Mouse (Mus musculus) MN1 (cell line): ENCODE results near the gene Dbndd2.
A peak's percentile ranks its signal among the peaks of the same experiment; 100 is the strongest.

Source experiments
- DNase-seq: peaks from one replicate; pipeline ENCODE4 v3.0.0-alpha.2; 2016; ENCODE audit warnings: low spot score

Gene Dbndd2

DNA sequence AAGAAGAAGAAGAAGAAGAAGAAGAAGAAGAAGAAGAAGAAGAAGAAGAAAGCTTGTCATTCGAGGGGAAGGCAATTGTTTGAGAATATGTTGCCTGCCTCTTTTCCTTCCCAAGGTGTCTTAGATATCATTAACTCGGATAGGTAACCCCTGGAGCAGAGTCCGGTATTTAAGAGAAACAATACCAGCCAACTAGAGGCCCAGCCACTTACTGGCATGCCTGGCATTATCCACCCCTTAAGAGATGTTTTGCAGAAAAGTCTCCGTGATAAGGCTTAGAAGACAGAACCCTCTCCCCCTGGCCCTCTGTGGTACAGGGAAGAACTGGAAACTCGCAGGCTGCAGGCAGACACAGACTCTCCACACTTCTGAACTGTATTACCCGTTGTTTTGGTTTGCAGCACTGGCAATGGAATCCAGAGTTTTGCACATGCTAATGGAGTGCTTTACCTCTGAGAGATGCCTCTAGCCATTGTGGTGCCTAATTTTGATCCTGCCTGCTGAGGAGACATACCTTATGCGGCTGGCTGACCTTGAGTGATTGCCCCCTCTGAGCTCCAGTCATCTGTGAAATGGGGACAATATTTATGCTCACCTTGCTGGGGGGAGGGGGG, 31.9 kb upstream of the Dbndd2 start:
- no peak for DNase-seq

DNA sequence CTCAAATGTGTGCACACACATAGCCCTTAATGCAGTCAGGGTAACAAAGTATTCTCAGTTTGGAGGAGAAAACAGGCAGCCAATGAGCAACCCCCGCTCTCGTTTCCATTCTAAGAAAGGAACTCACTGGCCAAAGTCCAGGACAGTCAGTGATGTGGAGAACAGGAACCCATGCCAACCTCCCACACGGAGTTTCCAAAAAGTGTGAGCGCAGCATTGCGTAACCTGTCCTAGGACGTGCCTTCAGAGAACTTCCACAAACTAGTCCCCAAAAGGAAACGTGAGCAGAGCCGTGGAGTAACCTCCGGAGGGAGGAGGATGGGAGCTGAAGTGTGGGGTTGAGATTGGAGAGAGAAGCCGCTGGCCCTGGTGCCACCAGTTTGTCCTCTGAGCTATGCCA, 31.1 kb upstream of the Dbndd2 start:
- no peak for DNase-seq

DNA sequence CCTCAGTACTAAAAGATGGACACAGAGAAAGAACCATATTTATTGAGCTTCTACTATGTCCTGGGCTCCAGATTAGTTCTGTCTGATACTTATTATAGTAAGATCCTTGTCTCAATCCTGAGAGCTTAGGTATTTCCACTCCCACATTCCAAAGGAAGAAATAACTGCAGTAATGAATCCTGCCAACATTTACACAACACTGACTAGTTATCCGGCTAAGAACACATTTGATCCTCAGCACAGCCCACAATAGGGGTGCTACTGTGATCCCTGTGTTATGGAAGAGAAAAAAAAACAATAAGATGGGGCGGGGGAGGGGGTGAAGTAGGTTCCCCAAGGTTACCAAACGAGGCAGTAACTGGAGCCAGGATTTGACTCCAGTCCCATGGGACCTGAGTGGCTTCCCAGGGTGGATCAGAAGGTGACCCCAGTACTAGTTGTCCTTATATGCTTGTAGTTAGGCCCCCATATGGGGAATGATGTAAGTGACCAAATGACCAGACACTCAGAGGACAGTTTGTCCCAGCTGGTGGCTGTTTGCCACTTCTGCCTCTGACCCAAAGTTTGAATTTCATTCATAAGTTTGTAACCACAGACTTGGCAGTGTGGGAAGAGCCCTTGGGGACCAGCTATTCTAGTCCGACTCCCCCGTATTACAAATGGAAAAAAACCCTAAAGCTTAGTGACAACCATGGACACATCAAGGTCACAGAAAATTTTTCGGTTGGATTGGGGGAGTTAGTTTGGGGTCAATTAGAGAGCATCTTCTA, 30.3 kb upstream of the Dbndd2 start:
- DNase-seq: no peak

DNA sequence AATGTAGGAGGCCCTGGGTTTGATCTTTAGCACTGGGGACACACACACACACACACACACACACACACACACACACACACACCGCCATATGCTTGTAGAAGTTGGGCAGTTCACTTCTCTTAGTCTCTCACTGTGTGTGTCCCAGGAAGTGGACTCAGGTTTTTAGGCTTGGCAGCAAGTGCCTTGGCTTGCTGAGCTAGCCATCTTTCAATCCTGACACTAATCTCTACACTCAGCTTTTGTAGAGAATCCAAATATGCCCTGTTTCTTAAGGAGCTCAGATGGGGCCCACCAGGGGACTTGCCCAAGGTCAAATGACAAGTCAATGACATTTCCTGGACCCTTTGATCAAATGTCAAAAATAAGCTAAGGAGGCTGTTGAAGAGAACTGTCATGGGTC, 29.5 kb upstream of the Dbndd2 start:
- DNase-seq: no peak

DNA sequence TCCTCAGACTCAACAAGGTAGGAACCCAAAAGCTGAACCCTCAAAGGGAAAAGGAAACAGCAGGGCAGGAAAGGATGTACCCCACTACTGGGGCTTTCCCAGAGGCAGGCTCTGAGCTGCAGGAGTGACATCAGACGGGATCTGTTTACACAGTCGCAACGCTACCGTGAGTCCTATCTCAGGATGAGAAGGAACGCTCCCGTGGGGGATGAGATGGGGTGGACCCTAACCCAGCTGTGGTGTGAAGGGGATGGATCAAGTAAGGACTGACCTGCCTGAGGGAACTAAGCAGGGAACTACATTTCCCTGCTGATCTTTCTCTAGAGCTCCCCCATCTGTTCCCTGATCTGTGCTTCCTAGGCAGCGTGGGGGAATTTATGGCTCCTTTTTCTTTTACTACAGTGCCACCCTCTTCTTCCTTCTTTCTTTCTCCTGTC, 29.0 kb upstream of the Dbndd2 start, which contains the start of gene Sys1:
TSS of gene Sys1 (plus strand) at position 101 of the 437 bp plus-strand sequence.
- peak; percentile 27 for DNase-seq

DNA sequence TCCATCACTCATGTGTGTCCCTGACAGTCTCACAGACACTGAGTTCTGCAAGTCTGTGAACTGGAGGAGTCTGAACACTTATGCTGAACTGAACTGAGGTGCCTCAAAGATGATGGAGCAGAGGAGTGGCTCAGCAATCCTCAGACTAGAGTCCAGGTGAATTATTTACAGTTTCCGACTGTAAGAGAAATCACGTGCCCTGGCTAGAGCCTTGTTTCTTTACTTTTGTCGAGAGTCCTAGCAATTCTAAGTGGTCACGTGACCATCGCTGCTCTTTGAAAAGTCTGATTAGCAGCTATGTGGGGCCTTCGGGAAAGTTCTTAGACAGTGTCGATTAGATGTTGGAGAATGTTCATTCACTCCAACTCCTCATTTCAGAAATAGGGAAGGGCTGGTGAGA, 28.0 kb upstream of the Dbndd2 start:
- DNase-seq: no peak

DNA sequence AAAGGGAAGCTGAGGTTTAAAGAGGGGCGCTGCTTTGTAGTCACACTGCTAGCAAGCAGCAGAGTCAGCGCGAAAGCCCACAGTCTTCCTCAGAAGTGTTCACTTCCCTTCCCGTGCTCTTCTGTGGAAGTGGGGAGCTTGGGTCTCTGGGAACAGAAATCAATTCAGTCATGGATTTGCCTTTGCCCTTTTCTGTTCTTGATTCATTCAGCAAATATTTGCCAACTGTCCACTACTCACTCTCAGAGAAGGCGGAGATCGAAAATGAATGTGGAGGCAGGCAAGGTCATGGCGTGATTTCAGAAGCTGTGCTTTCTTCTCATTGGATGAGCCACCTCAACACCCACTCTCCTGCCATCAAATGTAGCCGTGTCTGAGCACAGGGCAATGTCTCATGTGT, 27.4 kb upstream of the Dbndd2 start:
- DNase-seq: no peak

DNA sequence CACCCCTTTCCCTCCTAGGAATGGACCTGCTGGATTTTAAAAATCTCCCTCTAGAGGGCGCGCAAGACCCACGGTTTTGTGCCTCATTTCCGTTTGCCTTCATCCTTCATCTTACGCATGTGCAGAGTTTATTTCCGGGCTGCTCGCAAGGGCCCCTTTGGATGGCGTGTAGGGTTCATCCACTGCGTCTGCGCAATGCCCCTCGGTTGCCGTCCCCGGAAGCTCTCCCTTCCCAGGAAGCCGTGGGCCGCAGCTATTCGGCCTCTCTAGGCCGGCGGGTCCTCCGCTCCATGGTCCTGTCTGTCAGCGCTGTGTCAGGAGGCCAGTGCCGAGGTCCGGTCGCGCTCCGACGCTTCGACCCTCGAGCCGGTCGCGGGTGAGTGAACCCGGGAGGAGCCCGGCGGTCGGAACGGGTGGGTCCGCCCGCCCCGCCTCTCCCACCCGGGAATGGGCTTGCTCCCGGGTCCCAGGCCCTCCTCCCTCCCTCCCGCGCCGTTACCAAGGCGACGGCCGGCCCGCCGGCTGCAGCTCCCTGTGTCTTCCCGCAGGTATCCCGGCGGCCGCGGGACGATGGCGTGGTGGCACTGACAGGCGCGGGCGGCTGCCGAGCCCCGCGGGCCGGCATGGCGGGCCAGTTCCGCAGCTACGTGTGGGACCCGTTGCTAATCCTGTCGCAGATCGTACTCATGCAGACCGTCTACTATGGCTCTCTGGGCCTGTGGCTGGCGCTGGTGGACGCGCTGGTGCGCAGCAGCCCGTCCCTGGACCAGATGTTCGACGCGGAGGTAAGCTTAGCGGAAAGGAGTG, 25.0 kb upstream of the Dbndd2 start, which contains the start of gene Gm20458:
TSS of gene Gm20458 (plus strand) at position 223 of the 807 bp plus-strand sequence.
- peak; percentile 98 for DNase-seq

DNA sequence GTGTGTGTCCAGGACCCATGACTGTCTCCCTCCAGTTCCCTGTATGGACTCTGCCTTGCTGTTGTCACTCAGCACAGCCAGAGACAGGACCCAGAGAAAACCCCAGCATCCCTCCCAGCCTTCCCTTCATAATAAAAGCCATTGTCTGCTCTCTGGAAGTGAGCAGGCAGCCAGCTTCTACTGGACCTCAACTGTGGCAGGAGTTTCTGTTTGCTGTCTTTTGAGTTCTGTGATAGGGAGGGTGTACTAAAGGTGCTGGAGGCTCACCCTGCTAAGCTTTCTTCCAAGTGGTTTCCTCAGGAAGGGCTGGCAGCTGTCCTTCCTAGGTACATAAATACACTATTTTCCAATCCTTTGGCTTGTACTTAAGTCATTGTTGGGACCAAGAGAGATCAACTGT, 20.7 kb upstream of the Dbndd2 start:
- DNase-seq: peak; percentile 19

DNA sequence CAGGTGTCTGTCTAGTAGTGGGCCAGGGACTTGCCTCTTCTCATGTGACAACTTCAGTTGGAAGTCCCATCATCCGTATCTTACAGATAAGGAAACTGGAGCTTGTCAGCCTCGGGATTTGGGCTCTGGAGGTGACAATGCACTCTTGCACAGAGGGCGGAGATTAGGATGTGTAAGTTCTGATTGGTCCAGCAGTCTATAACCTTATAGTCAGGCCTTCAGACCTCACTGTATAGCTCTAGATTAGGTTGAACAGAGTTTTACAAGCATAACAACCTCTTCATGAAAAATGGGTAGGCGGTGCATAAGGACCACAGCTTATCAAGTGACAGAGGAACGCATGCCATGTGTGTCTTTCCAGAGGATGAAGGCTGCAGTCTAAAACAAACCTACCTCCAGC, 19.1 kb upstream of the Dbndd2 start:
- DNase-seq: no peak

DNA sequence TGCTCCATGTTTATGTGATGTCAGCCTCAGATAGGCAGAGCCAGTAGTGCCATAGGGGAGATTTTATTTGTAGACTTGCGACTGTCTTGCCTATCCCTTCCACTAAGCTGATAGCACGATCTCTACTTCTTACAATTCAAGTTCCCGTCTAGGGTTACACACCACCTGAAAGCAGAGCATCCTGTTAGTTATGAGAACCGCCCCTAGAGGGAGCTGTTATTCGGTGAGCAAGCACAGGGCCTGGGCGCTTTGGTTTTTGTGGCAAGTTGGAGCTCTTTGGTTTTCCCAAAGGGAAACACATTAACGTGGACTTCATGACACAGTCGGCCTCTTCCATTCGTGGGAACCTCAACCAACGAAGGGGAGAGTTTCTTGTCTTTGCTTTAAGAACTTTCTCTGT, 15.7 kb upstream of the Dbndd2 start:
- DNase-seq: peak; percentile 42

DNA sequence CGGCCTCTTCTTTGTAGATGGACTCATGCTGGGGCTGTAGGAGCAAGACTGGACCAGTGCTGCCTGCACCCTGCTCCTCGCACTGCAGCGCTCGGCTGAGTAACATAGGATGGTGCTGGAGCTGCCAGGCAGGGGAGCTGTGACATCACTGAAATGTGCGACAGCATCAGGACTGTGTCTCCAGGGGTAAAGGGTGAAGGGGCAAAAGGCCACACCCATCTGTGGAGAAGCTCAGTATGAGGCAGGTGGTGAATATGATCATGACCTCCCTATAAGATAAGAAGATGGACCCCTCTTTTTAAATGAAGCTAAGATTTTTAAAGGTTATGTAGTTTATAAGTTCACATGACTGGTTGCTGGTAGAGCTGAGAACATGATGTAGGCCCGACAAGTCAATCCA, 12.3 kb upstream of the Dbndd2 start, which contains the start of gene Trp53tg5:
TSS of gene Trp53tg5 (minus strand) at position 101 of the 400 bp plus-strand sequence.
- no peak for DNase-seq

DNA sequence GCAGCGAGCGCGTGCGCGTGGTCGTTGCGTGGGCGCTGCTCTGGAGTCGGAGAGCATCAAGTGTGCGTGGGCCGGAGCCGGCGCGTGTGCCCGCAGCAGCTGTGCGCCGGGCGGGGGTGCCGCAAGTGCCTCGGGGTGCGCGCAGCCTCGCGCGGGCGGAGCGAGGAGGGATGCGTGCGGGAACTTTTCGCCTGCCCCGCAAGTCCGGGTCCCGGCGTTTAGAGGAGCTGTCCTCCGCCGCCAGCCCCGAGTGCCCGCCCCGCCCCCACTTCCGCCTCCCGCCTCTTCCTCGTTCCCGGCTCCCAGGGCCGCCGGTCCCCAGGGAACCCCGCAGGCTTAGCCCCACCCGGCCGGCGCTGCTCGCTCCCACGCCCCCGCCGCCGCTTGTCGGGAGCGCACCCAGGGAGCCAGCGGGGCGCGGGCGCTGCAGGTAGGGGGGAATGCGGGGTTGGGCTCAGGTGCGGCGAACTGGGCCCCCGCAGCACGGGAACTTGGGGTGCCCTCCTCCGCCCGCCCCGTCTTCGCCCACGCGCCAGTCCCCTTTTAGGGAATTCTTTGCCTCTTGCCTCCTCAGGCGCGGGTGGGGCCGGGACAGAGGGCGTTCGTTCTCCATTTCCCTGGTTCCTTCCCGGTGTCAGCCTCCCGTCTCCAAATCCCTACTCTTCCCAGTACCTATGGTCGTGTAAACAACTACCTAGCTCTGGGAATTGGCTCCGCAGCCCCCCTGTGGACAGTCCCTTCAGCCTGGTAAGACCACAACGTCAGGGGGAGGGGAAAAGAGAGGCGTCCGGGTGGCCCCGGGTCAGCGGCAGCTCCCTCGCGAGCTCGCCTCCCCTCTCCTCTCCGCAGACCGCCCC, 580 bp downstream of the Dbndd2 start:
- peak; percentile 72 for DNase-seq

DNA sequence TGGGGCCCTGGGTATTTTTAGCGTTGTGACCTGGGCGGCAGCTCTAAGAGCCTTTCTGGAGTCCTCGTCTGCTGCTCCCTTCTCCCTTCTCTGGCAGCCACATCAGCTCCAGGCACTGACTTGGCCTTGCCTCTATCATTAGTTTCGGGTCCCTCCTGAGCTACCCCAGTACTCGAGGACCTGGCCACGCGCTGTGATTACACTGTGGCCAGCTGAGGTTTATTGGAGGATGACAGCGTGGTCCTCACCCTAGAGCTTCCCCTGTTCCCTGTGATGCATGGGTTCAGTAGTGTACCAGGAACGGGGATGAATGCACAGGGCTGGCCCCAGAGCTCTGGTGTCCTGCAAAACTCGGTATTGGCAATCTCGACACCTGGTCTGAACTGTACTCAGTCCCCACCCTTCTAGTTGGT, 1.2 kb downstream of the Dbndd2 start:
- no peak for DNase-seq

DNA sequence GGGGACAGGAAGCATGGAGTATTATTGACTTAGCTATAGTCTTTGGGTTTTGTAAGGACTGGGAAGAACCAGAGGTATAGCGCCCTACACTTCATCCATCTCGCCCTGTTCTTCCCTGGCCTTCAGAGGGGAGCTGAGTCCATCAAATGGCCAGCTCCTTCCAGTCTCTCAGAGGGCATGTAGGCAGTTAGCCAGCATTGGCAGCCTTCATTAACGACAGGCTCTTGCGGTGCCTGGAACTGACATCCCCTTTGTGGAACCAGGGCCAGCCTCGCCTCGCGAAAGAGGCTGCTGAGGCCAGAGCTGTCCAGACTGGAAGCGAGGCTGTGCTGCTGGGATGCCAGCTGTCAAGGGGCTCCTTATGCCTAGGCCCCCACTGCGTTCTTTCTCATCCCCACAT, 1.9 kb downstream of the Dbndd2 start:
- DNase-seq: no peak

DNA sequence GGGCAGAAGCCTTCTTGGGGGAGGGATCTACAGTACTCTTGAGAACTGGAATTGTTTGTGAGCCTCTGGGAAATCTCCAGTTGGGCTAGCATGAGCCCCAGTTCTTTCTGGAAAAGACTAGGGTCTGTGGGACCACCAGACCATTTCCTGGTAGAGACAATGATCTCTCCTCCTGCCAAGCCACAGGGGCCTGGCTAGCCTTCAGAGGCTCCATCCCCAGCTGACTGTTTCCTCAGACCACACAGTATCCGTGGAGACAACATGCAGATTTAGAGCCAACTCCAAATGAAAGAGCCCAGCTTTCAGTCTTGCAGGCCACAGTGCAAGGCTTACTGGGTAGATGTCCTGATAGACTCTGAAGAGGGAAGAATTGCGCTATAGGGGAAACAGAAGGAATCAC, 8.2 kb downstream of the Dbndd2 start:
- DNase-seq: peak; percentile 44

DNA sequence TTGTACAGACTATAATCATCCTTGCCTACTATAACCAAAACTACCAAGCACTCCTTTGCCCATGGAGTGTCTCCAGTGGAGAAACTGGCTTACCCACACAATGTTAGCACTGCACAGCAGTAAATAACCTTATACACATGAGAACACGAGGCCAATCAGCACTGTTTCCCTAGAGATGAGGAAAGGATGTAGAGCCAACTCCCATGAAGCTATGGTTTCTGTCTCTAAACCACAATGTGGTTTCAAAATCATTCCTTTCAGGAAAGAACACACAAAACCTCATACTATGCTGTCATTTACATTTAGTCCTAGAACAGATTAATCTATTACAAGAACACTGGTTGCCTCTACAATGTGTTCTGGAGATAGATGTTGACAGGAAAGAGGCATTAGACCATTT, 10.4 kb downstream of the Dbndd2 start:
- no peak for DNase-seq

DNA sequence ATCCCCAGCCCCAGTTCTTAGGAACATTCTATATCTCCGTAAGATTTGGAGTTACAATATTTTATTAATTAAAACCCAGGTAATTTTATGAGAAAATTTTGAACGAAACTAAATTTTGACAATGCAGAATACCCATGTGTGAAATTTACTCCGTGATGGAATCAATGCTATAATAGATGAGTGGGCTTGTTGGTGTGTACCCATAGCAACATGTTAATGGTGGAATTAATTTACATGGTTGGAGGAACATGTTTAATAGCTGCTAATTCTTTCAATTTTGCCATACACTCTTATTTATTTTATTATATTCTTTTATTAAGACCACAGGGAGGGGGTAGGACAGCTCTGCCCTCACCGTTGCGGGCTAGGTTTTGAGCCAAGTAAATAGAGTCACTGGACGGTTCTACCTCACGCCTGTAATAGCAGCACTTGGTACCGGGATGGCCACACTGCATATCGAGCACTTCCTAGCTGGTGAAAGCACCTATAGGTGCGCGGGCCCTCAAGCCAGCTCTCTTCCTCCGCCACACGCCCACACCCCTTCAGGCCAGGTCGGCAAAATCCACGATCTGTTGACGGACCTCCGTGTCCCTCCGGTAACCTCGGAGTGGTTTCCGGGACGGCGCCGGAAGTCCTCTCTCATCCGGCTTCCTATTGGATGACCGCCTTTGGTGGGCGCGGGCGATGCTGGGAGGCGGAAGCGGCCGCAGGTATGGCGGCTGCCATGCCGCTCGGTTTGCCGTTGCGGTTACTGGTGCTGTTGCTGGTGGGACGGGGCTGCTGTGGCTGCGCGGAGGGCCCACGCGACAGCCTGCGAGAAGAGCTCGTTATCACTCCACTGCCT, 11.2 kb downstream of the Dbndd2 start, which contains the start of gene Pigt:
TSS of gene Pigt (plus strand) at position 674 of the 844 bp plus-strand sequence.
- peak; percentile 91 for DNase-seq

DNA sequence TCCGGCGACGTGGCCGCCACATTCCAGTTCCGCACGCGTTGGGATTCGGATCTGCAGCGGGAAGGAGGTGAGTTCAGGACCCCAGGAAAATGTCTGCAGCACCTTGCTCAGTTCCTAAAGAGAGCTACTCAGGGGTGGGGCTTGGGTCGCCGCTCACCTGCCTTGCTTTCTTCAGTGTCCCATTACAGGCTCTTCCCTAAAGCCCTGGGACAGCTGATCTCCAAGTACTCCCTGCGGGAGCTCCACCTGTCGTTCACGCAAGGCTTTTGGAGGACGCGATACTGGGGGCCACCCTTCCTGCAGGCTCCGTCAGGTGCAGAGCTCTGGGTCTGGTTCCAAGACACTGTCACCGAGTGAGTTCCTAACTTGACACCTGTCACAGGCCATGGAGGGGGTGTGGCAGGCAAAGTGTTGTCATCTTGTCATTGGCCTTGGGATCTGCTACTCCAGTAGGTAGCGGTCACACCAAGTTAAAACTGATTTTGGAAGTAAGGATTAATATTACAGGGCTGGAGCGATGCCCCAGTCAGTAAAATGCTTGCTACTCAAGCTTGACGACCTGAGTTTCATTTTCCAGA, 11.9 kb downstream of the Dbndd2 start:
- peak; percentile 32 for DNase-seq

DNA sequence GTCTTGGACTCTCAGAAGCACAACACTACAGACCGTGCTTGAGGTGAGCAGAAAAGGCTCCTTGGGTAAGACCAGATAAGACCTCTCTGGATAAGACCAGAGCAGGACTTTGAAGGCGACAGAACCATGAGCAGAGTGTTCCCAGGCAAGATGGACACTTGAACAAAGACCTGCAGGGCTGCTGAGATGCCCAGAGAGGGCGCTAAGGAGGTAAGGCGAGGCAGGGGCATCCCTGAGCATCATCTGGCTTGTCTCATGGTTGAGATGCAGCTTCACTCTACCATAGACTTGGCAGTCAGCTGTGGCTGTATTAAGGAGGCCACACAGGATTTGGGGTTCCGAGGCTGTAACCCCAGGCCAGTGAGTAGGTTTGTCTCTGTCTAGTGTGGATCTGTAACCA, 13.4 kb downstream of the Dbndd2 start:
- DNase-seq: peak; percentile 53
